Mouse (Mus musculus): ENCODE results near the gene Tm7sf3. TPM values are rescaled to one million over a fixed set of nuclear protein-coding genes. Genes with fewer than 3 reads are reported as not detected.

Gene Tm7sf3
- 1 to 10 TPM; 6.2 to 6.9 TPM for total RNA-seq (2021)
- long read RNA-seq, experiment 1, transcript Tm7sf3-201 (12 exons, 3,241 nt): major isoform, 25 of 28 reads
- long read RNA-seq, experiment 1, partial matches to known transcripts: 1 of 28 reads
- long read RNA-seq, experiment 1, other reads (novel, unspliced or antisense): 2 of 28 reads
- long read RNA-seq, experiment 2, transcript Tm7sf3-201 (12 exons, 3,241 nt): major isoform, 19 of 21 reads
- long read RNA-seq, experiment 2, partial matches to known transcripts: 0 of 21 reads
- long read RNA-seq, experiment 2, other reads (novel, unspliced or antisense): 2 of 21 reads

DNA sequence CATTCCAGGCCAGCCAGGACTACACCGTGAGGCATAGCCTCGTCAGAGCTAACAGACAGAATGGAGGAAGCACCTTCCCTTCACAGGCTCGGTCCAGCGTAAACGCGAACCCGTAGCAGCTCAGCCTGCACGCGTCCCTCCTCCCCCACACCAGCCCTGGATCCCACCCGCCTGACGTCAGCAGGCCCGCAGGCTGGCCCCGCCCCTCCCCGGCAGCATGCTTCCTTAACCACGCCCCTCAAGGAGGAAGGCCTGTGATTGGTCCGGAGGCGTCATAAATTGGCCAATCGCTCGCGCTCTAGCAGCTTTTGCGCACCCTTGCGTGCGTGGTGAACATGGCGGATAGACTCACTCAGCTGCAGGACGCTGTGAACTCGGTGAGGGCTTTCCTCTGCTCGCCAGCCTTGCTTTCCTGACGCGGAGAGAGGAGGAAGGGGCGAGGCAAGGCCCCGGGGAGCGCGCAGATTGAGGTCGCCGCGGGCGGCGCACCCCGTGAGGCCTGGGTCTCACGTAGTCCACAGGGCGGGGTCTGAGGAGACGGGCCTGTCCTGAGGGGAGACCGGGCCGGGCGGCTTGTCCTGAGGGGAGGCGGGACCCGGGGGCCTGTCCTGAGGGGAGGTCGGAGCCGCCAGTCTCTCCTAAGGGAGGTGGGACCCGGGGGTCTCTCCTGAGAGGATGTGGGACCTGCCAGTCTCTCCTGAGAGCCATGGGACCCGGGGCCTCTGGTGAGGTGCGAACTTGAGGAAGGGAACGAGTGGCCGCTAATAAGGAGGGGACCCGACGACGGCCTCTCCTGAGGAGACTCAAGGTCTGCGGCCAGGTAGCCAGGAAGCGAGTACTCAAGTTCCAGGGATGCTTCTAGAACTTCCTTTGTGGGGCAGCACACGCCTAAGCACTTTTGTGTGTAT lies at the start of gene Tm7sf3, which contains the start of gene Med21:
Tm7sf3 (minus strand) TSS at position 549 of the 908 bp plus-strand sequence.
Med21 (plus strand) TSS at position 272 of the 908 bp plus-strand sequence.
- DNase-seq (ENCODE audit: low spot score): peak; percentile 99

GRCm38 (mm10) chr6:146688861-146689260 lies 46.2 kb upstream of the Tm7sf3 start:
- no peak for DNase-seq (ENCODE audit: low spot score)

DNA sequence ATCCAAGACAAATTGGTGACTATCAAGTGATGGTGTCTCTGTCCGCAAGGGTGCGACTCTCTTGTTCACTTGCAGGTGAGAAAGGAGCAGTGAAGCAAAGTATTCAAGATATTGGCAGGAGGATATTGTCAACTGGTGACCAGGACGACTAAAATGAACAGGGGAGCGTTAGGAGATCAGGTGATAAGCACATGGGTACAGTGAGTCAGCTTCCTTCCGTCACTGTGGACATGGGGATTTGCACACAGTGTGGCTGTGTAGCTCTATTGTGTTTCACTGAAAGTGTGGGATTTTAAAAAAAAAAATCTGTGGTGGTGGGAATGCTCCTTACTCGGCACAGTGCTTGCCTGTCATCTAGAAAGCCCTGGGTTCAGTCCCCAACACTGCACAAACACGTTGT lies 45.4 kb upstream of the Tm7sf3 start:
- no peak for DNase-seq (ENCODE audit: low spot score)

GRCm38 (mm10) chr6:146686463-146687196 lies 44.0 kb upstream of the Tm7sf3 start:
- no peak for DNase-seq (ENCODE audit: low spot score)

- peak; percentile 55 for DNase-seq (ENCODE audit: low spot score)
Measured at GRCm38 (mm10) chr6:146685781-146686308, 43.2 kb upstream of the Tm7sf3 start.

DNA sequence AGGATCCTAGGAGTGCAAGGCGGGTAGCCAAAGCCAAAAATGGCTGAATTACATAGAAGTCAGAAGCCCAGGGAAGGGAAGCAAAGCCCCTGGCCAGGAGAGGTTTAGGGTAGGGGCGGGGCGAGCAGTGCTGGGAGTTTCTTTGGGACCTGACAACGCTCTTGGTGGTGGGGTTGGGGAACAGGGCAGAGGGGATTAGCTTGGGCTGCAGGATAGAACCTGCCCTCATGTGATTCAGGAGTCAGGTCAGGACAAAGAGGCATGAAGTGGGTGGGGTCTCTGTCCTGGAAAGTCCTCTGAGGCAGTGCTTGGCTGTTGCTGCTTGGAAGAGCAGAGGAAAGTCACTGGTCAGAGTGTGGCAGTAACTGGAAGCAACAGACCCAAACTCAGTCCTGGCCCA lies 41.3 kb upstream of the Tm7sf3 start:
- no peak for DNase-seq (ENCODE audit: low spot score)

- no peak for DNase-seq (ENCODE audit: low spot score)
Measured at GRCm38 (mm10) chr6:146678136-146679070, 35.8 kb upstream of the Tm7sf3 start.

DNA sequence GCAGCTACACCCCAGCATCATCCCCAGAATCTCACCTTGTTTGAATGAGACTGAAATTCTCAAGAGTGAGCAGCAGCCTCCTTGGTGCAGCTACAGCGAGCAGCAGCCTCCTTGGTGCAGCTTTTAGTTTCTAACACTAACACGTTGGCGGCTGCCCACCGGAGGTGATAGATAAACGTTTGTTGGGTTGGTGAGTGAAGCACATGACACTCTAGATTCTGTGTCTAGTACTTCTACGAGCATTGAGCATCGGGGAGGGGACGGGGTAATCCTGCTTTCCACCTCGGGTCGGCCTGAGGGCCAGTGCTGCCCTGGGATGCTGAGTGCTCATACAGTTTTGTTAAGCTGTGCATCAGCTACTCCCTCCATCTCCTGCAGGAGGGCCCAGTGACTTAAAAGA lies 34.3 kb upstream of the Tm7sf3 start:
- no peak for DNase-seq (ENCODE audit: low spot score)

DNA sequence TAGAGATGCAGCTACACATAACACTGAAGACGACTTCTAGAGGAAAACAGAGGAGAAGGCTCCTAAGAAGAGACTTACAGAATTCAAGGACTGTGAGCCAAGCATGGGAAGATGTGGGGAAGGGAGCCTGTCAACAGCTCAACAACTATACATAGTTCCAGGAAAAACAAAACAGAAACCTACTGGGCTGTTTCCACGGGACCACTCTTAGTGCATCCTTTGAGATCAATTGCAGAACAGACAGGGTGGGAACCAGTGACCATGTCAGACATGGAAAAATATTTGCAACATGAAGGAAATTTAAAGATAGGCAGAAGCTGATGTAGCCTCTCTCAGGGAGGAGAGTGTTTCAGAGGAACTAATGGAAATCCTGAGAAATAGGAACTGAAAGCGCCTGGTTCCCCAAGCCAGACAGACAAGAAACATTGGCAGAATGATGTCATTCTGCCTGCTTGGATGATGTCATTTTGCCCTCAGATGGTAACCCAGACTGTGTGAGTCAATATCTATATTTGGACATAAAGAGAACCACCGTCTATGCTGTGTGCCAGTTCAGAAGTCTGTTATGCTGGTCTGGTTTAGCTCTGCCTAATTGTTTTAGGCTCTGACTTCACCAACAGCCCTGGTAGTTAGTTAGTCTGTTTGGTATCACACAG lies 32.4 kb upstream of the Tm7sf3 start:
- no peak for DNase-seq (ENCODE audit: low spot score)

DNA sequence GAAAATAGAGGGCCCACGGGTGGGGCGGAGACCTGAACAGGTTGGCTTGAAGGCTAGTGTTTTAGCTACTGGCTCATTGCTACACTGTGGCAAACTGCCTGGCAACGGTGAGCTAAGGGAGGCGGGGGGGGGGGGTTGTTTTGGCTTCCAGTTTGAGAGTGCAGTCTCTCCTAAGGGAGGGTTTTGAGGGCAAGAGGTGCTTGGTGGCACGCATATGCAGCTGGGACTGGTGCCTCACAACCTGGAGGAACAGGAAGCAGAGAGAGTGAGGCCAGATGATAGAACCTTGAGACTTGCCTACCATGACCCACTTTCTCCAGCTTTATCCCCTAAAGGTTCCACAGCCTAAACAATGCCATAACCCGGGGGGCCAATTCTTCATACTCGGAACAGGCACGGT lies 31.8 kb upstream of the Tm7sf3 start:
- no peak for DNase-seq (ENCODE audit: low spot score)

DNA sequence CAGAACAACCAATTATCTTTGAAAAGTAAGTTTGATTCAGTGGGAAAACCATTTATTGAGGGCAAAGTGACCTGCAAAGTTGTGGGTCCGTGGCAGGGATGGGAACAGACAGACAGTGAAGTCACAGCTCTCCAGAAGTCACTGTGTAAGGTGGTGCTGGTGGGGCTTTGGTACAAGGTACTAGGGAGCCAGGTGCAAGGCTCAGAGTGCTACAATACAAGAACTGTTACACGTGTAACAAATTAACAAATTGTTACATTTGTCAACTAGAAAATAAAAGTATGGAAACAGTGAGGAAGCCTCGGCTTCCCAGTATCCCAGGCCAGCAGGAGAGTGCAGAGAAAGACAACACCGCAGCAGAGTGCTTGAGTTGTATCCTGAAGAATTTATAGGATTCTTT lies 31.1 kb upstream of the Tm7sf3 start:
- DNase-seq (ENCODE audit: low spot score): no peak

DNA sequence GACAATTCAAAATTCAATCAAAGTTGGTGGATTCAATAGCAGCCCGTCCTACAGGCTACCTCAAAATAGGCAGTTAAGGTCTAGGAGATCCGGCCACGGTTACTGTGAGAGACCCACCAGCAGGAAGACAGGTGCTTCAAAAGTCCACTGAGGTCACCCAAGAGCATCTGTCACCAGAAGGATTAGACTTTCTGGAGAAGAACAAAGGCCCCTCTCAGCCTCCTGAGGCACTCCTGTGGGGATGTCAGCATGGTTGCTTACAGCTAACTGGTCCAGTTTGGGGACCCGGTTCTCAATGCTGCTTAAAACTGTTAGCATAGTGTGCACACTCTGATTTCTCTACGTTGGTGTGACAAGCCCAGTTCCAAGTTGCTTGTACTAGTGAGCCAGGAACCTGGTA lies 29.5 kb upstream of the Tm7sf3 start:
- DNase-seq (ENCODE audit: low spot score): no peak

GRCm38 (mm10) chr6:146670956-146671855 lies 28.6 kb upstream of the Tm7sf3 start:
- DNase-seq (ENCODE audit: low spot score): no peak

GRCm38 (mm10) chr6:146668606-146669005 lies 26.0 kb upstream of the Tm7sf3 start:
- DNase-seq (ENCODE audit: low spot score): no peak

GRCm38 (mm10) chr6:146666811-146667210 lies 24.2 kb upstream of the Tm7sf3 start:
- no peak for DNase-seq (ENCODE audit: low spot score)

DNA sequence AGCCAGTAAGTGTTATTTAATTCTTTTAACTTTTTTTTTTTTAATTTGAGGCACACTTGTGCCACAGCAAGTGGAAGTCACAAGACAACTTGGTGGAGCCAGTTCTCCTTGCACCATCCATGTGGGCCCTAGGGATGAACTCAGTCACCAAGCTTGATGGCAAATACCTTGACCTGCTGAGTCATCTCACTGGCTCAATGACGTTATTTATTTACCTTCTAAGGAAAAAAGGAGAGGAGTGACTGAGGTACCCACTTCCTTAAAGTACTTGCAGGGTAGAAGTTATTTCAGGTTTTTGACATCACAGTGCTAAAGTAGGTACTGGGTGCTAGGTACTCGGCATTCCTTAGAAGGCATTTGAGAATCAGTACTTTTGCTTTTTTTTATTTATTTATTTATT lies 22.8 kb upstream of the Tm7sf3 start:
- no peak for DNase-seq (ENCODE audit: low spot score)

DNA sequence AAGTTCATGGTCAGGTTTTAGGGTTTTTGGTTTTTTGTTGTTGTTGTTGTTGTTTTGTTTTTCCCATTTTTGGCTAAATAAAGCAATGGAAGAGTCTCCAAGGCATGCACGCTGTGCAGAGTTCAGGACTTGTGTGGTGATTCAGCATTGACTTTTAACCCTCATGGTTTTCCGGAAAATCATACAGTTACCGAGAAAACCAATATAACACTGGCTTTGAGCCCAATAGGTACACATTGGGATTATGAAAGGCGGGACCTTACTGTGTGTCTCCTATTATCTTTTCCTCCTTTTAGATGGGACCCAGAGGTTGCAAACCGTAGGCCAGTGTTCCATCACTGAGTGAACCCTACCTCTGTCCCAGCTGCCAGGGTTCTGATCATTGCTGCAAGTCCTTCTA lies 22.3 kb upstream of the Tm7sf3 start:
- no peak for DNase-seq (ENCODE audit: low spot score)

DNA sequence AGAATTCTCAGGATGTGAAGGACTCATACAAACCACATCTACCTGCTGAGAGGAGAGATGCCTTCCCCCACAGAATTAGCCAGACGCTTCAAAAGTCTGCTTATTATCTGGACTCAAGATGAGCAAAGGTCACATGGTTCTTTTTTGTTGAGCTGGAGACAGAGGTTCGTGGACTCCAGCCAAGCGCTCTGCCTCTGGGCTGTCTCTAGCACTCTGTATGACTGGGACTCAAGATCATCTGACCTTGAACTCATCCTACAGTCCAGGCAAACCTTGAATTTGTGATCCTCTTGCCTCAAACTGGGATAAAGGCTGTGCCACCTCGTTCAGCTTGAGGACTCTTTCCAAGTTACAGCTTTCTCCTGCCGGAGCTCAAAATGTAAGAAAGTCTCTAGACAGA lies 21.5 kb upstream of the Tm7sf3 start:
- no peak for DNase-seq (ENCODE audit: low spot score)

- DNase-seq (ENCODE audit: low spot score): peak; percentile 46
Measured at GRCm38 (mm10) chr6:146662679-146663078, 20.1 kb upstream of the Tm7sf3 start.

Data from gastrocnemius, adult 18-20 months (tissue).